Mouse (Mus musculus) spleen, adult 18-20 months (tissue): ENCODE measurements around the gene Tuba1b.
"Not testable (repeated sequence)": the region's sequence is repeated elsewhere in the genome, so short reads cannot be mapped to it uniquely, and the experiment has no call there.

Experiments used
- DNase-seq, 2 experiments: peaks; one replicate each; pipeline ENCODE4 v3.0.0; 2022; ENCODE audit warnings: mixed read lengths in 2 of 2

The Tuba1b gene

DNA sequence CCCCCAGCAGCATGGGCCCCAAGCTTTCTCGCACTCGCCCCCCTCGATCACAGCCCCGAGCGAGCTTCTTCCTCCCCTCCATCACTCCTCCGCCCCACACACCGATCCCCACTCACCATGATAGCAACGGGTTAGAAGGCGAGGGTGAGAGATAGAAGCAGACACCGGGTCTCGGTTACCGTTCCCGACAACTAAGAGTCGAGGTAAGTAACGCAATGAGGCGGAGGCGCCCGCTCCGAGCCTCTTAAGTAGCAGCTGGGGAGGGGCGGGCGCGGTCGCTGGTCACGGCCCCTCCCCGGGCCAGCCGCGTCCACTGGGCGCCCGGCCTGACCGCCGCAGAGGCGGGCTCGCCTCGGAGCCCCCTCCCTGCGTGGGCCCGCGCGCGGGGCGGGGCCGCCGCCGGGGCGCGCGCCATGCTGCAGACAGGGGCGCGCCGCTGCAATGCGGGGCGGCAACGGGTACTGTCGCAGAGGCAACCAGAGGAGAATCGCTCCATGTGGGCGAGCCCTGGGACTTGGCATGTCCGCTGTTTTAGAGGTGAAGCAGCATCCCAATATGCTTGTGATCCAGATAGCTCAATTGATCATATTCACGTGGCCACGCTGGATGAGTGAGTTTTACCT lies at the start of gene Tuba1b:
Gene Tuba1b (minus strand): TSS at position 349 of the 623 bp plus-strand sequence.
- DNase-seq, result peak; percentile 89

DNA sequence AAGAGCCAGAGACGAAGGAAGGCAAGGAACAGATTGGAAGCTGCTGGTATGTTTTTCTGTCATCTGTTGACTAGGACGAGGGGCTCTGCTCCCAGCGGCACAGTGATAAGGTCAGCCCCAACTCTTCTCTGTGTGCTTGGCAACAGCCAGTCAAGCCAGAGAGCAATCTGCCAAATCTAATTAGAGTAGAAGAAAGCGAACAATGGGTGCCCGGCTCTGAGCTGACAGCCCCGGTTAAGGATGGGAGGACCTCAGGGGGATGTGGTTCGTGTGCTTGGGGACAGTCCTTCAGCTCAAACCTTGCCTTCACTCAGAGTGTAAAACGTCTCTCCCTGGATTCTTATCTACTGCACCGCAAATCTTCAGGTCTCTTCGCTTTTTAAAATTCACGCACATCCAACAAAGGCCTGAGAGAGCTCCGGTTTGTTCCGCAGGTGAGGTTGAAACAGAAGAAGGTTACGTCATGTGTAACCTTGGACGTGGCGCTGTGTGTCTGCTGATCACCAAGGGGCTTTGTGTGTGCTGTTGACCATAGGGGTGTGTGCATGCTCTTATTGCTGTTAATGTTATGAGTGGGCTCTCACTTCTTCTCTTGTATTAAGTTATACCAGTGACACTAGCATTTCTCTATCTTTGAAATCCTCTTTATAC lies 49.2 kb upstream of the Tuba1b start:
- no peak for DNase-seq

DNA sequence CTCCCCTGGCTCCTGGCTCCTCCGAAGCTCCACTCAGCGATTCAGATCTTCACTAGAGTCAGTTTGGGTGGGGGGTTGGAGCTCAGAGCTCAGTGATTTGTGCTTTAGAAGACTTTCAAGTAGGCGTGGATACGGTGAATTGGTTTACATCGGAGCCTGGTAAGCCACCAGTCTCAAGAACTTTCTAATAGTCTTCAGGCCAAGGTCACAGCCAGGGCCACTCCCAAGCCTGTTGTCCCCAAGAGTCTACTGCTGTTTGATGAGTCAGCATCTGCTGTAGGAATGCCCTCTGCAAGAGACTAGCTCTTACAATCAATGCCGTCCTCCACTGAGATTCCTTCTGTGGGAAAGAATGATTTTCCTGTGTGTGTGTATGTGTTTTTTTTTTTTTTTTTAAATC lies 47.7 kb upstream of the Tuba1b start:
- DNase-seq, result no peak

DNA sequence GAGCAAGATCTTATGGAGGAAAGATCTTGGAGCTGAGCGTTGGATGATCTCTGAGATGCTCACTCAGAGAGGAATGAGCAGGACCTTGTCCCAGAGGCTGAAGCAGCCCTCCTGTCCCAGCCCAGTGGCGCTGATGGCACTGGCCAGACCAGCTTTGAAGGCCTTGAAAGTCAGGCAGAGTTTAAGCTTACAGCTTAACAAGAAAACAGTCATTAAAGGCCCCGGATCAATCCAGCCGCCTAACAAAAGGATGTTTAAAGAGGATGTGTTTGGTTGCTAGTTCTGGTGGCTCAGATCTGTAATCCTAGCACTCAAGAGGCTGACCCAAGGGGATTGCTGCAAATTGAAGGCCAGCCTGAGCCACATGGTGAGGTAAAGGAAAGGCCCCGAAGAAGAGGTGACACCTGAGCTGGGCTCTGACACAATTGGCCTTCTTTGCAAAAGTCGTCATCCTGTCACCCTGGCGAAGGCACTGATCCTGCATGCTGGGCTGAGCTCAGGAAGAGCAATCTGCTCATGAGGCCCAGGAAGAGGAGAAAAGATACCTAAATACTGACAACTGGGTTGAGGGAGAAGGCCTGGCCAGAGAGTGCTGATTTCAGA lies 45.7 kb upstream of the Tuba1b start:
- no peak for DNase-seq

DNA sequence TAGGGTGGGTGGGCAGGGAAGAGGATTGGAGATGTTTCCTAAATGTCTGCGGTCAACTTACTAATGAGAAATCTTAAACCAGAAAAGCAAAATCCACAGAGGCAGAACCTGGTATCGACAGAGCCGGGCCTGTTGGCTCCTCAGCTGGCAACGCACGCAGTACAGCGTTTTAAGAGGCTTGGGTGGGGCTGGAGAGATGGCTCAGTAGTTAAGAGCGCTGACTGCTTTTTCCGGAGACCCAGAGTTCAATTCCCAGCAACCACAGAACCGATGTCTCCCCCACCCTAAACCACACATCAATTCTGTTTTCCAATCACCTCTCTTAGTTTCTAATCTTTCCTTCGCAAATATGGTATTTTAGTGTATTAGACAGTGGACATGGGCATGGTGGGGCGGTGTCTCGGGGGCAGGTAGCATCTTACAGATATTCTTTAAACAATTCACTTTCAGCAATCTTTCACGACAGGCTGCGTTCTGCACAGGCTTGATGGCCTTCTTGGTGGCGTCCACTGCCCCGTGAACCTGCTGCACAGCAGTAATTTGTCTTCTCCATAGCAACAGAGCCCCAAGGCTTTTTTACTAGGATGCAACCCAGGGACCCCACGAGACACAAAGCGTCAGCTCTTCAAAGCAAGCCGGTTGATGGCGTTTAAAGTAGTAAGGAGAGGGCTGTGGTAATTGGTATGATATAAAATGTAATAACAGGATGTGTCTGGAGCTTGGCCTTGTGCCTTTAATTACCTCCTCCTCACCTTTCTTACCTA lies 44.2 kb upstream of the Tuba1b start:
- DNase-seq, result no peak

DNA sequence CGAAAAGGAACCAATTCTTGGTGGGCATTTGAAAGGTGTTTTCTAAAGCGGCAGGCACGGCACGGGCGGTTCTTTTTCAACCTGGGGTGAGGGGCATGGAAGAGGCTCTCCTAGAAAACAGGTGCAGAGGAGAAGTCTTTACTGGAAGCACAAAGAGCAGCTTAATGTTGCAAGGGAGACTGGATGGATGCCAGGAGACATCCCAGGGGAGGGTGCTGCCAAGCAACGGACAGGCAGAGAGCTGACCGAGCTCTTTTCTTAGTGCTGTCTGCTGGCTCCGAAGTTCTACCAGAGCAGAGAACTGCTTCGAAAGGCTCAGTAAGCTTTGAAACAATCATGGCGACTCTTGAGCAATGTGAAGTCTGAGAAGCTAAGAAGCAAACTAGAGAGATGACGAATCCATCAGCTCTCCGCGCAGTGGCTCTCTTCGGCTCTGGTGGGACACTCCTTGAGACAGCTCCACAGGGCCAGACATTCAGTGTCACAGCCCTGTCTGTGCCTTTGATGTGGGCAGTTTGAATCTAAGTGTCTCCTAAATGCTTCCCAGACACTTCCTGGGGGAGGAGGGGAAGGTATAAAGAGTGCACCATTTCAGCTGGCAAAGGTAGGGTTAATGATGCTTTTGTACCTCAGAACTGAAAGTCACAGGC lies 43.5 kb upstream of the Tuba1b start:
- no peak for DNase-seq

DNA sequence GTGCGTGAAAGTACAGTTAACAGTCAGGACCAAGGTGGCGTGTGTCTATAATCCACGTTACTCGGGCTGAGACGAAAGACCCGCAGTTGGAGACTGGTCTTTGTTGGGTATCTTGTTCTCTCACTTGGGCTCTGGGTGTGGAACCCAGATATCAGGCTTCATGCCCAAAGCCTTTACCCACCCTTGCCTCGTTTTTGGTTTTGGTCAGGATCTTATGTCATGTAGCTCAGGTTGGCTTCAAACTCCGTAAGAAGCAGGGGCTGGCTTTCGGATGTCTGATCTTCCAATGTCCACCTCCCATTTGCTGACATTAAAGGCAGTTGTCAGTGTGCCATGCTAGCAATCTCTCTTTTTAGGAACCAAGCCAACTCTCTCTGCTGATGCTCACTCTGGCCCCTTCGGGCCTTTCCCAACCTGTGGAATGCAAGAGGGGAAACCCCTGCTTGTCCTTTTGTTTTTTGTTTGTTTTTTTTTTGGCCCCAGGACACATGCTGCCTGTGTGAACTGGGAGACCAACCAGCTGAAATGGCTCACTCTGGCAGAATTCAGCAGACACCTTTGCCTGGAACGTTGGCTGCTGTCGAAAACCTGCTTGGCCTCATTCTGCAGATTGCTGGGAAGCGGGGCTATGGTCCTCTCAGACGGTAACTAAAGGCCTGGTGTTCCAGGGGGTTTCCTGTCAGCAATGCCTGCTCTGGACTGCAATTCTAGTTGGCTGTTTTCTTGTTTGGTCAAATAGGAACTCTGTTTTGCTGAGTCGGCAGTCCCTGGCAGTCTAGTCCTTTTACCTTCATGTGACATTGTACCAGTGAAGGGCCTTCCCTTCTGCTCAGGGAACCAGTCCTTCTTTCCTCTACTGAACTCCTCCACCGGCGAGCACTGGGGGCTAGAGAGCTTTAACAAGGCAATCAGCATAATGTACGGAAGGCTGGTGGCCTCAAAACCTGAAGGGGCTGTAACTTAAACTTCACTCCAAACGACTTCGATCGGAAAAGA lies 42.7 kb upstream of the Tuba1b start:
- no peak for DNase-seq

DNA sequence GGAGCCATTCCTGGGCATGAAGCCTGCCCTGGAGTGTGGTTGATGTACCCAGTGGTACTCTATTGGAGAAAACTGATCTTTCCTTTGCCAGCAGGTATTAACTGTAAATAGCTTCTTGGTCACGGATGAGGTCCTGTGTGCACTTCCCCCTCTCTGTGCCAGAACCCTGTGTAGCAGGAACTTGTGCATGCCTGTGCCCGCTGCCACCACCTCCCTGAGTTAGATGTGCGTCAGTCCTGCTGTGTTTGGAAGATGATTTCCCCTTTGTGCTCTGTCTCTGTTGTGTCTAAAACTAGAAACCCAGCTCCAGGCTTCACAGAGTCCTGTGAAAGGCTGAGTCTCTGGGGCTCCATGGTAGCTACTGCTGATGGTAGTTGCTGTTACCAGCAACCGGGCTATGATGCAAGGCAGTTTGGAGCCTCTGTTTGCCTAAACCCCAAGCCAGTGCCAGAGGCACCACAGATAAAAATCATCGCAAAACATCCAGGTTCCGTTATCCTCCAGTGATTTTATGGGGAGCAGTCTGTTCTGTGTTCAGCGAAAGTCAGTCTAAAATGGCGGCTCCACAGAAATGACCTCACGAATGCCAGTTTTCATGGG lies 38.8 kb upstream of the Tuba1b start:
- no peak for DNase-seq

DNA sequence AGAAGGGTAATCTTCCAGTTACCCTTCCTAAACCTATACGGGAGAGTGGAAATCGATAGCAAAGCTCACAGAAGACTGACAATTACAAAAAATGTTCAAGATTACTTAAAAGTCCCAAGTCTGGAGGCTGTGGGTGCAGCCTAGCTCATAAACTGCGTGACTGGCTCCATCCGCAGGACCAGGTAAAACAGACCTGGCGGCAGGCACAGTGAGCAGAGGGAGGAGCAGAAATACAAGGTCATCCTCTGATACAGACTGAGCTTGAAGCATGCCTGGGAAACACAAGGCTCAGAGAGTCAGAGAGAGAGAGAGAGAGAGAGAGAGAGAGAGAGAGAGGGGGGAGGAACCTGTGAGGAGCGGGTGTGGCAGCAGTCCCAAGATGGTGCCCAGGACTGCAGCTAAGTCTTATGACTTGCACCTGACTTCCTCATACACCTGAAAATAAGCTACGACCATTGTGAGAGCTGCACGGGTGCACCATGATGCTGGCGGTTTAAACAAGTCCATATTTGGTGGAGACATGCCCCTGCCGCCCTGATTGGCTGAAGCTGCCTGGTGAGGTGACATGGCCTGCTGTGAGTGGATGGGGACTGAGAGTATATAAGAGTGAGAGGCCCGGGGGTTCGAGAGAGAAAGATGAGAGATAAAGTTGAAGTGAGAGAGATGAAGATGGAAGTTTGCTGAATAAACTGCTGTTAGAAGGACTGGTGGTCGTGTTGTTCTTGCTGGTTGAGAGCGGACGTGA lies 37.4 kb upstream of the Tuba1b start:
- not testable (repeated sequence) for DNase-seq

DNA sequence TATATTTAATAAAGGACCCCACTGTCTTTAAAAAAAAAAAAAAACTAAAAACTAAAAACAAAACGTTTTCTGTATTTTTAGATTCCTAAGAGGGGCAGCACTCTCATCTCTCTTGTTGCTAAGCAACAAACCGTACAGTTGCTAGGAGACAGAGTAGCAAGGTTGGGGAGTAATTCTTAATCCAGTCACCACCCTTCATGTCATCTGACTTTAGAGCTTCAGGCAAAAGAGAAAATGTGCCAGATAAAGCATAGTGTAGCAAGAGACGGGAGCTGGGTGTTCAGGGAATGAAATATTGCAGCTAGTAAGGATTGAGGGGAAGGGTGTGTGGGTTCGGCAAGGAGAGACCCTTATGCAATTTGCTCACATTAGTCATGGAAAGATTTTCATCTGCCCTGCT lies 36.7 kb upstream of the Tuba1b start:
- no peak for DNase-seq

DNA sequence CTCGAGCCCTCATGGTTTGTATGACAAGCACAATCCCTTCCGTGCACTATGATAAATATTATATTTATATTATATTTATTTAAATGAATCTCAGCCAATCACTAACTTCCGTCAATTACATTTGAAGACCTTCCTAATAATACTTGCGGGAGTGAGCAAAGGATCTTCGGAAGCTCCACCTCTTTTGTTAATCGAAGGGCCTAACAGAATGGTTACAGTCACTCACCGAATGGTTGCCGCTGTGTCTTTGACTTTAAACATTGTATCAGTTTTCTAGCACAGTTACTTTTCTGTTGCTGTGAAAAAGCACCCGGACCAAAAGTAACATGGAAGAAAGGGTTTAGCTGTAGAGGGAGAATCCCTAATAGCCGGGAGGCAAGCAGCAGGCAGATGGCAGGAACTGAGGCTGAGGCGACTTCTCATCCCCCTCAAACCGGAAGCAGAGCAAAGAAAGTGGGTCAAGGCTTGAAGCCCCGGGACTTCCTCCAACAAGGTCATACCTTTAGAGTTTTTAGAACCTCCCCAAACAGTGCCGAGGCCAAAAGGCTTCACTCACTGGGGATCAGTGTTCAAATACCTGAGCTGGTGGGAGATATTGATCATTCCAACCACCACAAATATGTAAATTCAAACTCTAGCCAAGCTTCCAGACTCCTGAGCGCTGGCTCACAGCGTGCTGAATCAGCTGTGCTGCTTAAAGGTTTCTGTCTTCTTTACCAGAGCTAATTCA lies 35.2 kb upstream of the Tuba1b start:
- no peak for DNase-seq

DNA sequence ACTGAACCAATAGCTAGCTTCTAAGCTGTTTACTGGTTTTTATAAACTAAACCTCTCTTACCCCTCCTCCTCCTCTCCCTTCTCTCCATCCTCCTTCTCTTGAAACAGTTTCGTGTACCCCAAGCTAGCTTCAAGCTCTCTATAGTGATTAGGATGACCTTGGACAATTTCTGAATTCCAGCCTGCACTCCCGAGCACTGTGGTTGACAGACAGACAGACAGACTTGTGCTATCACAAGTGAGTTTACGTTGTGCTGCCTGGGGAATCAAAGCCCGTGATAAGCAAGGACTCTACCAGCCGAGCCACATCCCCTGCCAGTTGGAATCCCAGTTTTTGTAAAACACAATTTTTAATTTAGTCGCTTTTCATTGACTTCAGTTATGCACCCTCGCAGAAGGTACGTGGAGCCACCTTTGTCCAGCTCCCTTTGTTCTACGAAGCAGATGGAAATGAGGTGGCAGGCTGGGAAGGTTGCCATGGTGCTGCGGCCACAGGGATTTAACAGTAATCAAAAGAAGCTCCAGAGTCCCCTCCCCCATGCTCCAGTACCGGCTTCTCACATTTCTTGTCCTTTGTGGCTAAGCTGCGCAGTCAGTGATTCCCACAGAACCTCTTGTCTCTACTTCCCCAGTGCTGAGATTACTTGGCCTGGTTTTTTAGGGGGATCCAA lies 34.5 kb upstream of the Tuba1b start:
- no peak for DNase-seq

DNA sequence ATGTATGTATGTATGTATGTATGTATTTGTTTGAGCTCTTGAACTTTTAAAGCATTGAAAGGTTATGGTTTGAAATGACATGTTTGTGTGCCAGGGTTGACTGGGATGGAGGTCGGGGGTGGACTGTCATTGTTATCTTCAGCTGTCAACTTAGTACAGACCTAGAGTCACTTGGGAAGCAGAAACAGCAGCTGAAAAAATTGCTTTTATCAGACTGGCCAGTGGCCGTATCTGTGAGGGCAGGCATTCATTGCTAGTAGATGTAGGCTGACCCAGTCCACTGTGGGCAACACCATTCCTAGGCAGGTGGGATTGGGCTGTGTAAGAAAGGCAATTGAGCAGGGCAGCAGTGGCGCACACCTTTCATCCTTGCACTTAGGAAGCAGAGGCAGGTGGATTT lies 25.2 kb upstream of the Tuba1b start:
- DNase-seq, result no peak

DNA sequence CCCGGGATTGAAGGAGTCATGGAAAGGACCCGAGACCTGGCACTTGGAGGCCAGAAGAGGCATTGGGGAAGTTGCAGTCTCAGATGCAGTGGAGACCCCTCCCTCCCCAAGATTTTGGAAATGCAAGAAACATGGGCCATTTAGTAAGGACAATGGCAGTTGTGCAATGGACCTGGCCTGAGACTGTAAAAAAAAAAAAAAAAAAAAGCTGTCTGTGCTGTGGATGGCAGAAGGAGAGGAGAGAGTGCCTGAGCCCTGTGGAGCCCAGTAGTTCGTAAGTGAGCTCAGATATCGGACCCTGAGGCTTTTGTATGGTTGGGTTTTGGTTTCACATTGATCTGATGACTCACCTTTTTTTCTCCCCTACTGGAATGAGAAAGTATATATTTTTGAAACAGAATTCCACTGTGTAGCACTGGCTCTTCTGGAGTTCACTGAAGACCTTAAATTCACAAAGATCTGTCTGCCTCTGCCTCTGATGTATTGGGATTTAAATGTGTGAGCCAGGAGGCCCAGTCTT lies 24.6 kb upstream of the Tuba1b start:
- DNase-seq, result no peak

DNA sequence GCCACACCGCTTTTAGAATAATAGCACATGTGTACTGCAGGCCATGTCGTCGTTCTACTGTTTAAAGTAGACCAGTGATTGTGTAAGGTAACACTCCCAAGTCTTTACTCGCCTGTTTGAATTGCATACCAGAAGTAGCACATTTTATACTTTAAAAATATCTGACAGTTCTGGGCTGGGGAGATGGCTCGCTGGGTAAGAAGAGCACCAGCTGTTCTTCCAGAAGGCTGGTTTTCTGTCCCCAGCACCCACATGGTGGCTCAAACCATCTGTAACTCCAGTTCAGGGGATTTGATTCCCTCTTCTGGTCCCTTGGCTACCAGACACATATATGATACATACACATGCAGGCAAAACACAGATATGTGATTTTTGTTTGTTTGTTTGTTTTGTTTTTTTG lies 23.1 kb upstream of the Tuba1b start:
- no peak for DNase-seq

DNA sequence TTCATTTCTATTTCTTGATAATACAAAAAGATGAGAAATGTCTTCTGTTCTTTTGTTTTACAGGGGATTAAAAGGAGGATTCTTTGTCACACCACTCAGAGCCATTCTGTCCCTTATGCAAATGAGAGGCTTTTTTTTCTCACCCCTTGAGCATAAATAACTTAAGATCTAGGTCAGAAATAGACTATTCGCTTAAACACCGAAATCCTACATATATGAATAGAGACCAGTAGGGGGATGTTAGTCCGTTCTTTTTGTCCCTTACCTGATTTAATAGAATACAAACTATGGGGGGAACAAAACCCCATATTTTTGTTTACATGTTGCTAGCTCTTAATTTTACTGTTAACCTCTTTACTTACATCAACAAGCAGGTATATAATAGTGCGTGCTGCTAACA lies 21.6 kb upstream of the Tuba1b start:
- DNase-seq, result no peak

DNA sequence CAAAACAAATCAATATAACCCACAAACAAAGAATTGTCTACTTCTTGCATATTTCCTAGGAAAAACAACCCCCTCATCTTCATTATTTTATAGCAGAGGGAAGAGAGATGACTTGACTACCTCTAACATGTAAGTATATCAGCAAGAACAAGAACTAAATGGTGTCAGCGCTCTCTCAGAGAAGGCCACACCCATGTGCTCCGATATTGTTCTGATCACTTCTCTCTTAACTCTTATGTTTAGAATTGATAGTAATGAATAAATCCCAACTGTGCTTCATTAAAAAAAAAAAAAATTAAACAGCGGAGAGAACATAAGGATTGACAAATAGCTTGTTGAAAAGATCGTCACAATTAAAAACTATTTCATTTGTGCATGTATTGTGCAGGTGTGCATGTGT lies 21.0 kb upstream of the Tuba1b start:
- no peak for DNase-seq

DNA sequence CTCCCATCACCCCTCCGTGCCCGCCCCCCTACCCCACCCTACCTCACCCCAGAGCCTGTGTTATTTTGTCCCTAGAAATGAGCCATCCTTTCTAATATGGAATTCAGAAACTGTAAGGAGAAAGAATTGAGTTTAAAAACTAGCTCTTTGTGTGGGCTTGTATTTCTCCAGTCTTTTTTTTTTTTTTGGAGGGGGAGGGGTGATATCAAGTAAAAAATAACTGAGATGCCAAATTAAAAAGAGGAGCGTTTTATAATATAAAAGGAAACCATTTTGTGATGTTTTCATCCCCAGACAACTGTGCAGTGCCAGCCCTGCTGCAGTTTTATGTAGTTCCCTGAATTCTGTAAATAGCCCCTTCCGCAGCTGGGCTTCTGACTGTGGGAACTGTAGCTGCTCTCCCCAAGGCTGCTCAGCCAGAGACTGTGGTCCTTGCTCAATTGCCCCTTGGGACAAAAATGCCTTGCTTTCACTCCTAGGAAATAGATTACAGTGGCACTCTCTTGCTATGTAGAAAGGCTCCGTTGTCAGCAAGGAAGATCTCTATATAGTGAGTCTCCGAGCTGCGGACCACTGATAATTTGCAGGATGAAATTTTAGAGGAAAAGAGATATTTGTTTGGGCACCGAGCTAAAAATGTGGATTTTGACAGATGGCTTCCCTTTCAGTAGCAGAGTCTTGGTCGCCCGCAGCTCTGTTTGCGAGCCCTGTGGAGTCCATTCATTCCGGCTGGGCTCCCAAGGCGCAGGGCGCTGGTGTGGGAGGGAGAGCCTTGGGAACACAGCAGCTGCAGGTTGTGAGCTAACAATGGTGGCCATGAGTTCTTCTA lies 20.3 kb upstream of the Tuba1b start:
- DNase-seq, result no peak
